Mouse (Mus musculus): ENCODE results near the gene Trpc4. TPM values are rescaled to one million over a fixed set of nuclear protein-coding genes. Genes with fewer than 3 reads are reported as not detected.

Gene Trpc4
- polyA plus RNA-seq, 1 experiment: not detected

- TF ChIP-seq POLR2A (IDR thresholded peaks at IDR 0.05; ENCODE audit: insufficient read depth, low read length): no peak
- TF ChIP-seq EP300 (IDR thresholded peaks at IDR 0.05; ENCODE audit: insufficient read depth, low read depth, low read length): no peak
- no peak for TF ChIP-seq CTCF (IDR thresholded peaks at IDR 0.05; ENCODE audit: low read depth, low read length)
- no peak overlapping the region for H3K27ac ChIP-seq (ENCODE audit: insufficient read depth, low read length)
- H3K27me3 ChIP-seq (ENCODE audit: control insufficient read depth, insufficient read depth, low read length, poor library complexity, severe bottlenecking): no peaks in the 10 kb centered on the region
- H3K4me1 ChIP-seq (ENCODE audit: control insufficient read depth, insufficient read depth, low read length): no peaks in the 10 kb centered on the region
- H3K9ac ChIP-seq (ENCODE audit: low read depth, poor library complexity, severe bottlenecking): no peak overlapping the region
- H3K9me3 ChIP-seq (replicated peaks; ENCODE audit: control insufficient read depth, insufficient read depth, low read length, poor library complexity, severe bottlenecking): no peaks in the 10 kb centered on the region
- H3K4me3 ChIP-seq (ENCODE audit: low read depth, low read length): no peak overlapping the region
- H3K36me3 ChIP-seq (ENCODE audit: control insufficient read depth, insufficient read depth, low read length, poor library complexity, severe bottlenecking): no peaks in the 10 kb centered on the region
These were observed 87.3 kb downstream of the Trpc4 start for GRCm38 (mm10) chr3:54243136-54243535.

DNA sequence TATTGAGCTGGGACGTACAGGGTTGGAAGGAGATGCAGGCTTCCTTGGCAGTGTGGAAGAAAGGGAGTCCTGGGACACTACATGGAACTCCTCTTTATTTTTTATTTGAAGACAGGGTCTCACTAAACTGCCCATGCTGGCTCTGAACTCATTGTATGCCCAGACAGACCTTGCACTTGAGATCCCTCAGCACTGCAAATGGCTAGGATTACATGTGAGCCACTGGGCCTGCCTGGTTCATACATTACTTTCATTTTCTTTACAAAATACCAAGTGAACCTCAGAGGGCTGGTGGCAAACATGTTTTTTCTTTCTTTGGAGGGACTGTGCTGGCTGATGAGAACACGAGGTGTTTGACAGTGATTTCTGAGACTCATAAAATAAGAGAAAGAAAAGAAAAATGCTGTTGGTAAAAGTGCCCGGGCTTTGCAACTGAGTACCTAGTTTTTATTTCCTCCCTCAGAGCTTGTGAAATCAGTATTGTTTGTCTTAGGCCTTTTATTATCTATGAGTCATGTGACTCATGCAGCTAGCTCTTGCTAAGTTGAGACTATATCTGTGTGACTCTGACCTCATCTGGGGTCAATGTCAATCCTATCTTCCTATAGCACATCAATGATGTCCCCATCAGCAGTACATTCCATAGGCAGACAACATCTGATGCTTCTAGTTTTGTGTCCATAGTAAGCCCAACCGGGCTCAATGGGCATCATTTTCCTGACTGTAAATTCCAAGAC, 89.1 kb downstream of the Trpc4 start:
- no peaks in the 10 kb centered on the region for H3K9me3 ChIP-seq (replicated peaks; ENCODE audit: control insufficient read depth, insufficient read depth, low read length, poor library complexity, severe bottlenecking)
- H3K27ac ChIP-seq (ENCODE audit: insufficient read depth, low read length): no peak overlapping the region
- H3K4me3 ChIP-seq (ENCODE audit: low read depth, low read length): no peak overlapping the region
- TF ChIP-seq EP300 (IDR thresholded peaks at IDR 0.05; ENCODE audit: insufficient read depth, low read depth, low read length): no peak
- no peak for TF ChIP-seq CTCF (IDR thresholded peaks at IDR 0.05; ENCODE audit: low read depth, low read length)
- TF ChIP-seq POLR2A (IDR thresholded peaks at IDR 0.05; ENCODE audit: insufficient read depth, low read length): no peak
- H3K36me3 ChIP-seq (ENCODE audit: control insufficient read depth, insufficient read depth, low read length, poor library complexity, severe bottlenecking): no peaks in the 10 kb centered on the region
- no peak overlapping the region for H3K9ac ChIP-seq (ENCODE audit: low read depth, poor library complexity, severe bottlenecking)
- no peaks in the 10 kb centered on the region for H3K27me3 ChIP-seq (ENCODE audit: control insufficient read depth, insufficient read depth, low read length, poor library complexity, severe bottlenecking)
- H3K4me1 ChIP-seq (ENCODE audit: control insufficient read depth, insufficient read depth, low read length): no peaks in the 10 kb centered on the region

- H3K27me3 ChIP-seq (ENCODE audit: control insufficient read depth, insufficient read depth, low read length, poor library complexity, severe bottlenecking): no peaks in the 10 kb centered on the region
- no peak overlapping the region for H3K4me3 ChIP-seq (ENCODE audit: low read depth, low read length)
- no peaks in the 10 kb centered on the region for H3K36me3 ChIP-seq (ENCODE audit: control insufficient read depth, insufficient read depth, low read length, poor library complexity, severe bottlenecking)
- no peak overlapping the region for H3K27ac ChIP-seq (ENCODE audit: insufficient read depth, low read length)
- TF ChIP-seq EP300 (IDR thresholded peaks at IDR 0.05; ENCODE audit: insufficient read depth, low read depth, low read length): no peak
- no peak for TF ChIP-seq POLR2A (IDR thresholded peaks at IDR 0.05; ENCODE audit: insufficient read depth, low read length)
- TF ChIP-seq CTCF (IDR thresholded peaks at IDR 0.05; ENCODE audit: low read depth, low read length): no peak
- no peaks in the 10 kb centered on the region for H3K9me3 ChIP-seq (replicated peaks; ENCODE audit: control insufficient read depth, insufficient read depth, low read length, poor library complexity, severe bottlenecking)
- H3K4me1 ChIP-seq (ENCODE audit: control insufficient read depth, insufficient read depth, low read length): no peaks in the 10 kb centered on the region
- H3K9ac ChIP-seq (ENCODE audit: low read depth, poor library complexity, severe bottlenecking): no peak overlapping the region
These were observed 90.6 kb downstream of the Trpc4 start for GRCm38 (mm10) chr3:54246416-54246815.

DNA sequence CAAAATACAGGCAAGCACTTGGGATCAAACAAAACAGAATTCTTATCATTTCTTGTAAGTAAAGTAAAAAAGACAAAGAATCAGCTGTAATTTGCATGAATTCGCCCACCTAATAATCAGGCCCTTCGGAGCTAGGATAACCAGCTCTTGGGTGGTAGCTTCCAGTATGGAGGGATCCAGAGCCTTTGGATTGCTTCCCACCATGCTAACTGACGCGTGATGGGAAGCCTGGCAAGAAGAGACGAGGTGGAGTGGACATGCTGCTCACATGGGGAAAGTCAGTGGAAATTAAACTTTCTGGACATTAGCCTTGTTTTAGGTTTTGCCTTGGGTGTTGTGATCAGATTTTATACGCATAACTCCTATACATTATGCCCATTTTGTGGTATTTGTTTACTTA, 93.5 kb downstream of the Trpc4 start:
- Histone ChIP-seq H3K4me1 (ENCODE audit: control insufficient read depth, insufficient read depth, low read length) (no peaks in the 10 kb centered on the region), H3K36me3 (ENCODE audit: control insufficient read depth, insufficient read depth, low read length, poor library complexity, severe bottlenecking) (no peaks in the 10 kb centered on the region), H3K27ac (ENCODE audit: insufficient read depth, low read length) (no peak overlapping the region), H3K9me3 (replicated peaks; ENCODE audit: control insufficient read depth, insufficient read depth, low read length, poor library complexity, severe bottlenecking) (no peaks in the 10 kb centered on the region), H3K27me3 (ENCODE audit: control insufficient read depth, insufficient read depth, low read length, poor library complexity, severe bottlenecking) (no peaks in the 10 kb centered on the region), H3K9ac (ENCODE audit: low read depth, poor library complexity, severe bottlenecking) (no peak overlapping the region), H3K4me3 (ENCODE audit: low read depth, low read length) (no peak overlapping the region)
- TF ChIP-seq EP300 (IDR thresholded peaks at IDR 0.05; ENCODE audit: insufficient read depth, low read depth, low read length): no peak
- no peak for TF ChIP-seq CTCF (IDR thresholded peaks at IDR 0.05; ENCODE audit: low read depth, low read length)
- TF ChIP-seq POLR2A (IDR thresholded peaks at IDR 0.05; ENCODE audit: insufficient read depth, low read length): no peak

- no peak overlapping the region for H3K9ac ChIP-seq (ENCODE audit: low read depth, poor library complexity, severe bottlenecking)
- no peaks in the 10 kb centered on the region for H3K9me3 ChIP-seq (replicated peaks; ENCODE audit: control insufficient read depth, insufficient read depth, low read length, poor library complexity, severe bottlenecking)
- H3K4me3 ChIP-seq (ENCODE audit: low read depth, low read length): no peak overlapping the region
- H3K27ac ChIP-seq (ENCODE audit: insufficient read depth, low read length): no peak overlapping the region
- H3K36me3 ChIP-seq (ENCODE audit: control insufficient read depth, insufficient read depth, low read length, poor library complexity, severe bottlenecking): no peaks in the 10 kb centered on the region
- no peaks in the 10 kb centered on the region for H3K4me1 ChIP-seq (ENCODE audit: control insufficient read depth, insufficient read depth, low read length)
- no peak for TF ChIP-seq EP300 (IDR thresholded peaks at IDR 0.05; ENCODE audit: insufficient read depth, low read depth, low read length)
- no peaks in the 10 kb centered on the region for H3K27me3 ChIP-seq (ENCODE audit: control insufficient read depth, insufficient read depth, low read length, poor library complexity, severe bottlenecking)
These were observed 111.1 kb downstream of the Trpc4 start for GRCm38 (mm10) chr3:54266943-54267342.

DNA sequence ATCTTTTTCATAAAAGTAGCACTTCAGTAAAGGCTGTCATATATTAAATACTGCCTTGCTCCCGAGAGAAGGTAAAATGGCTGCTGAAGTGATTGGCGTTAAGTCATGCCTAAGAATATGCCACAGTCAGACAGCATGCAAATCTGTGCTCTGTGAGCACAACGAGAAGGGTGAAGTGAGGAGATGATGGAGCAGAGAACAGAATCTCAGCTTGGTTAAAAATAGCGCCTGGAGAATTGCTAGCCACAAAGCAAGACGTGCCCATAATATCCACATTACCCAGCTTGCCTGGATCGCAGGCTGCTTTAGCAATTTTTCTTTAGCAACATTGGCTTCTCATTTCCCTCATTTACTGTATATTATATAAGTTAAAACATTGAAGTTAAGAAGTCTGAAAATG, 113.3 kb downstream of the Trpc4 start:
- no peaks in the 10 kb centered on the region for H3K36me3 ChIP-seq (ENCODE audit: control insufficient read depth, insufficient read depth, low read length, poor library complexity, severe bottlenecking)
- H3K4me3 ChIP-seq (ENCODE audit: low read depth, low read length): no peak overlapping the region
- no peak overlapping the region for H3K9ac ChIP-seq (ENCODE audit: low read depth, poor library complexity, severe bottlenecking)
- H3K9me3 ChIP-seq (replicated peaks; ENCODE audit: control insufficient read depth, insufficient read depth, low read length, poor library complexity, severe bottlenecking): no peaks in the 10 kb centered on the region
- H3K27me3 ChIP-seq (ENCODE audit: control insufficient read depth, insufficient read depth, low read length, poor library complexity, severe bottlenecking): no peaks in the 10 kb centered on the region
- no peaks in the 10 kb centered on the region for H3K4me1 ChIP-seq (ENCODE audit: control insufficient read depth, insufficient read depth, low read length)
- TF ChIP-seq POLR2A (IDR thresholded peaks at IDR 0.05; ENCODE audit: insufficient read depth, low read length): no peak
- no peak for TF ChIP-seq EP300 (IDR thresholded peaks at IDR 0.05; ENCODE audit: insufficient read depth, low read depth, low read length)
- no peak for TF ChIP-seq CTCF (IDR thresholded peaks at IDR 0.05; ENCODE audit: low read depth, low read length)
- no peak overlapping the region for H3K27ac ChIP-seq (ENCODE audit: insufficient read depth, low read length)
